Mouse (Mus musculus) heart, postnatal 0 days (tissue): Measurements from ENCODE around the gene Ghsr. TPM values are rescaled to one million over a fixed set of nuclear protein-coding genes. Genes with fewer than 3 reads are reported as not detected.
A peak's percentile ranks its signal among the peaks of the same experiment; 100 is the strongest.

Experiments used
- ATAC-seq: fragments of 200-750 bp; cut with Nextera tagmentation; 2 replicates; pipeline ENCODE4 v1.8.0; 2017; ENCODE audit warnings: low read depth, moderate number of reproducible peaks, moderate library complexity; ENCODE audit not compliant: insufficient read depth
- DNase-seq: peaks from one replicate; pipeline ENCODE4 v3.0.0-alpha.2; 2016; ENCODE audit warnings: low spot score
- H3K27ac ChIP-seq: fragments of 300-500 bp; sonication (generic); 2 replicates; pipeline ENCODE4 v1.5.1; 2014; ENCODE audit warnings: low read depth, mild to moderate bottlenecking
- H3K27me3 ChIP-seq: fragments of 300-500 bp; sonication (generic); 2 replicates; pipeline ENCODE4 v1.6.1; 2014; ENCODE audit warnings: low read length, mixed read lengths; ENCODE audit not compliant: control insufficient read depth, insufficient read depth
- H3K36me3 ChIP-seq: fragments of 300-500 bp; sonication (generic); replicated peaks from 2 replicates; pipeline ENCODE4 v1.6.1; 2014; ENCODE audit warnings: low read length, mixed read lengths; ENCODE audit not compliant: control insufficient read depth, insufficient read depth
- H3K4me1 ChIP-seq: fragments of 300-500 bp; sonication (generic); 2 replicates; pipeline ENCODE4 v1.6.1; 2014; ENCODE audit warnings: antibody characterized with exemption; ENCODE audit not compliant: control insufficient read depth, insufficient read depth
- H3K4me2 ChIP-seq: fragments of 300-500 bp; sonication (generic); 2 replicates; pipeline ENCODE4 v1.6.1; 2014; ENCODE audit warnings: low read depth, mild to moderate bottlenecking, low read length, moderate library complexity
- H3K4me3 ChIP-seq: fragments of 300-500 bp; sonication (generic); 2 replicates; pipeline ENCODE4 v1.5.1; 2014; ENCODE audit warnings: low read depth, low read length
- H3K9ac ChIP-seq: fragments of 300-500 bp; sonication (generic); replicated peaks from 2 replicates; pipeline ENCODE4 v1.6.1; 2014; ENCODE audit warnings: low read depth, low read length, mixed read lengths
- H3K9me3 ChIP-seq: fragments of 300-500 bp; sonication (generic); replicated peaks from 2 replicates; pipeline ENCODE4 v1.6.1; 2016; ENCODE audit warnings: low read length; ENCODE audit not compliant: control insufficient read depth
- CTCF ChIP-seq: IDR thresholded peaks from 2 replicates; pipeline ENCODE4 v1.5.1; 2016; ENCODE audit warnings: antibody characterized with exemption, control low read depth, low read depth
- EP300 ChIP-seq: IDR thresholded peaks from 2 replicates; pipeline ENCODE4 v1.6.1; 2016; ENCODE audit warnings: antibody characterized with exemption, low read depth
- WGBS: fragments of 180-500 bp; shearing (Covaris S2); extraction: QIAGEN DNeasy Blood & Tissue Kit; methylation state at CpG from one replicate; pipeline ENCODE4 v1.1.7; 2014; 5-methylcytosine and 5-hydroxymethylcytosine counted together
- polyA plus RNA-seq: library from polyadenylated mRNA; unstranded; fragments of >200 nt; fragmentation: Nextera tagmentation; extraction: Ambion mirVana; gene quantifications from 2 replicates; pipeline ENCODE4 v1.2.1, GENCODE M21; 2015
- total RNA-seq: library from RNA; depleted of rRNA; stranded (reverse); fragments of >200 nt; gene quantifications from 2 replicates; pipeline ENCODE4 v1.2.3, GENCODE M21; 2014; ENCODE audit warnings: low replicate concordance; rRNA removed

Ghsr gene
- total RNA-seq (not detected in 2 replicates), polyA plus RNA-seq (not detected in 2 replicates)

DNA sequence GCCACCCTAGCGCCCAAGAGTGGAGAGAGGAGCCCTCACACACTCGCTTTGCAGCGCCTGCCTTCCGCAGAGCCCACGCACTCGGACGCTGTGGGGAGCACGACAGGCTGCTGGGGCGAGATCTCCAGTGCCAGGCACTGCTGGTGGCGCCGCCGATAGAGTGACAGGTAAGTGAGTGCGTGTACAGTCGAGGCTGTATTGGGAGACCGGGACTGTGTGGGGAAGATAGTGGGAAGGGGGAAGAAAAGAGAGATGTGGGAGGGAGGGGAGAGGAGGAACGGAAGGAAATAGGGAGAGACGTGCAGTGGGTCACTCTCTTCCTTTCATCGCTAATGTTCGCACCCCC is at the start of gene Ghsr:
TSS of gene Ghsr (plus strand) at position 76 of the 346 bp plus-strand sequence.
- Histone ChIP-seq H3K9me3 (no peaks in the 10 kb centered on the region), H3K4me3 (peak within 1 kb of the TSS; percentile 13; the same call in 1 of the 2 replicates), H3K4me2 (no peak within 1 kb of the TSS; the same call in 1 of the 2 replicates), H3K27me3 (peaks cover 58% of the 10 kb centered on the region), H3K9ac (no peak within 1 kb of the TSS), H3K36me3 (no peaks in the 10 kb centered on the region), H3K27ac (no peak within 1 kb of the TSS), H3K4me1 (no peaks in the 10 kb centered on the region)
- DNase-seq: no peak
- ATAC-seq: no peak
- WGBS: 2% methylated on average over 19 of the region's 19 CpGs
- TF ChIP-seq CTCF (no peak), EP300 (no peak)

DNA sequence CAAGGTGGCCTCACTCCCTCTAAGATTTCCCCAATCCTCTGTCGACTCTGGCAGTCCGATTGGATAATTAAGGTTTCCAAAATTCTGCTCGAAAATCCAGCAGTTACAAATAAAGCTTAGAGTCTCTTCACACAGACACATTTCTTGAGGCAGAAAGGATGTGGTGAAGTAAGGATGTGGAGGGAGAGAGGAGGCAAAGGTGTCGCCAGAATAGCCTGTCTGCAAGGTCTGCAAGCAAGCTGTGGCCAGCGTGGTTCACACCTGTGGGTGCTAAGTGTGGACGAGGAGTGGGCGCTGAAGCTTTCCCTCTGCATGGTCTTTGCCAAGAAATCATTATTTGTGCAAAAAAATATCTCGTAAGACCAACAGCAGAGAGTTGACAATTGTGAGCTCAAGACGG is 48.6 kb upstream of the Ghsr start:
- TF ChIP-seq CTCF (no peak), EP300 (no peak)
- DNase-seq (no peak), ATAC-seq (no peak)
- Histone ChIP-seq H3K4me3 (no peak overlapping the region), H3K9ac (no peak overlapping the region), H3K9me3 (no peaks in the 10 kb centered on the region), H3K4me2 (no peak overlapping the region), H3K4me1 (no peaks in the 10 kb centered on the region), H3K27me3 (no peaks in the 10 kb centered on the region), H3K36me3 (no peaks in the 10 kb centered on the region), H3K27ac (no peak overlapping the region)
- WGBS: 68% methylated on average over 9 of the region's 9 CpGs

DNA sequence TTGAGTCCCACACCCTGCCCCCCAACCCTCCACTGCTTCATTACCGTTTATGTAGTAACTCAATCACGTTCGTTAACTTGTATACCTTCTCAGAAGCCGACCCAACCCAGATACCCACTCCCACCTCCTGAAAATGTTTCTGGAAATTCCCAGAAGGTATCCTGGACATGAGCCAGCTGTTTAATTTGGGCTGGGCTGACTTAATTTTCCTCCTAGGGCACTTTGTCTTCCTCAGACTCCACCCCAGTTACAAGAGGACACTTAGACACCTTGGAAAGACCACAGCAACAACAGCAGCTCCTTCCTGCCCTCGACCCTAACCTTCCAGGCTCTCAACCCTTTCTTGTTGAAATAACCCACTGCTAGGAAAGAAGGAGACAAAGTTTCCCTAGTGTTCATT is 47.6 kb upstream of the Ghsr start:
- Histone ChIP-seq H3K4me1 (no peaks in the 10 kb centered on the region), H3K27ac (no peak overlapping the region), H3K9ac (no peak overlapping the region), H3K27me3 (no peaks in the 10 kb centered on the region), H3K9me3 (no peaks in the 10 kb centered on the region), H3K4me2 (no peak overlapping the region), H3K4me3 (no peak overlapping the region), H3K36me3 (no peaks in the 10 kb centered on the region)
- ATAC-seq: no peak
- DNase-seq: no peak
- 55% methylated on average over 5 of the region's 5 CpGs for WGBS
- TF ChIP-seq EP300: no peak
- no peak for TF ChIP-seq CTCF

DNA sequence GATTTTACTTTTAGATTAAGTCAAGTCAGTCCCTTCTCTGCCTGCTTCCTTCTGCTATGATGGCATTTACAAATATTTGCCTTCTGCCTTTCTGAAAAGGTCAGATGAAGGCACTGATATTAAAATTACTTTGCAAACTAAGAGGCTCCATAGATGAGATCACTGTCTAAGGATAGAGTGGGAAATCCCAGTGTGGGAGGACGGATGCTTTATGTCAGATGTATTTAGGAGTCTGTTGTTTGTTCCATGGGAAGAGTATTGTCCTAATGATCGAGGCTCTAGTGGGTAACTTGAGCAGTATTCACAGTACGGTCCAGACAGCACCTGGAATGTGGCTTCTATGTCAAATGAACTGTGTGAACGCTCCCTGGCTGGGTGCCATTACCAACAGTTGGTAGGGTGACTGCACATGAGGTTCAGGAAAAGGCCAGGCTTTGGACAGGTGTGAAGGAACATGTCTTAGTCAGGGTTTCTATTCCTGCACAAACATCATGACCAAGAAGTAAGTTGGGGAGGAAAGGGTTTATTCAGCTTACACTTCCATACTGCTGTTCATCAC is 44.4 kb upstream of the Ghsr start:
- H3K4me3 ChIP-seq: no peak overlapping the region
- H3K36me3 ChIP-seq: no peaks in the 10 kb centered on the region
- no peaks in the 10 kb centered on the region for H3K27me3 ChIP-seq
- TF ChIP-seq CTCF (no peak), EP300 (no peak)
- no peak overlapping the region for H3K9ac ChIP-seq
- DNase-seq (no peak), ATAC-seq (no peak)
- H3K4me2 ChIP-seq: no peak overlapping the region
- 48% methylated on average over 4 of the region's 4 CpGs for WGBS
- H3K9me3 ChIP-seq: no peaks in the 10 kb centered on the region
- H3K4me1 ChIP-seq: no peaks in the 10 kb centered on the region
- H3K27ac ChIP-seq: no peak overlapping the region

- no peak for DNase-seq
- H3K9me3 ChIP-seq: no peaks in the 10 kb centered on the region
- no peak overlapping the region for H3K4me3 ChIP-seq
- ATAC-seq: no peak
- no peaks in the 10 kb centered on the region for H3K4me1 ChIP-seq
- no peak overlapping the region for H3K27ac ChIP-seq
- no peaks in the 10 kb centered on the region for H3K27me3 ChIP-seq
- no peaks in the 10 kb centered on the region for H3K36me3 ChIP-seq
- 81% methylated on average over 5 of the region's 5 CpGs for WGBS
- H3K4me2 ChIP-seq: no peak overlapping the region
- H3K9ac ChIP-seq: no peak overlapping the region
- no peak for TF ChIP-seq EP300
- TF ChIP-seq CTCF: no peak
These were observed 40.4 kb upstream of the Ghsr start for GRCm38 (mm10) chr3:27330706-27331105.

GRCm38 (mm10) chr3:27338437-27338836 is 32.7 kb upstream of the Ghsr start:
- no peak overlapping the region for H3K4me3 ChIP-seq
- H3K27ac ChIP-seq: no peak overlapping the region
- no peak for ATAC-seq
- TF ChIP-seq EP300 (no peak), CTCF (peak; percentile 55)
- H3K9ac ChIP-seq: no peak overlapping the region
- H3K27me3 ChIP-seq: no peaks in the 10 kb centered on the region
- H3K4me2 ChIP-seq: no peak overlapping the region
- DNase-seq: peak; percentile 39
- H3K9me3 ChIP-seq: no peaks in the 10 kb centered on the region
- H3K36me3 ChIP-seq: no peaks in the 10 kb centered on the region
- no peaks in the 10 kb centered on the region for H3K4me1 ChIP-seq
- WGBS: 26% methylated on average over 6 of the region's 6 CpGs
